Mouse (Mus musculus): ENCODE data around the gene Krtap2-4. TPM values are rescaled to one million over a fixed set of nuclear protein-coding genes. Genes with fewer than 3 reads are reported as not detected.
"Not testable (repeated sequence)": the region's sequence is repeated elsewhere in the genome, so short reads cannot be mapped to it uniquely, and the experiment has no call there.

Krtap2-4 gene
- polyA plus RNA-seq (2014; fragmentation: Nextera tagmentation; extraction: Ambion mirVana), result not detected in 2 replicates

- no peaks in the 10 kb centered on the region for H3K9me3 ChIP-seq (ENCODE audit: control insufficient read depth, low read length)
- no peaks in the 10 kb centered on the region for H3K4me1 ChIP-seq (ENCODE audit: control insufficient read depth, insufficient read depth, low read length)
- no peak within 1 kb of the TSS for H3K4me2 ChIP-seq (ENCODE audit: low read depth, severe bottlenecking)
- H3K27ac ChIP-seq (replicated peaks; ENCODE audit: low read depth, low read length), result no peak within 1 kb of the TSS
- ATAC-seq (ENCODE audit: insufficient number of reproducible peaks, low FRiP score, low TSS enrichment, low read depth) (no peak), DNase-seq (ENCODE audit: low spot score) (no peak)
- no peaks in the 10 kb centered on the region for H3K27me3 ChIP-seq (ENCODE audit: control insufficient read depth, insufficient read depth, low read length)
- no peak within 1 kb of the TSS for H3K9ac ChIP-seq (ENCODE audit: low read length)
- no peaks in the 10 kb centered on the region for H3K36me3 ChIP-seq (ENCODE audit: control insufficient read depth, insufficient read depth, low read length)
- no peak within 1 kb of the TSS for H3K4me3 ChIP-seq (ENCODE audit: low read depth, low read length)
- WGBS, result 81% methylated on average over 3 of the region's 3 CpGs
Observed at GRCm38 (mm10) chr11:99614796-99615363, at the start of gene Krtap2-4. Gene Krtap2-4 (minus strand): TSS chr11:99614846.

GRCm38 (mm10) chr11:99662802-99663201 is 48.2 kb upstream of the Krtap2-4 start:
- Histone ChIP-seq H3K9ac (ENCODE audit: low read length) (no peak overlapping the region), H3K4me1 (ENCODE audit: control insufficient read depth, insufficient read depth, low read length) (no peaks in the 10 kb centered on the region), H3K4me2 (ENCODE audit: low read depth, severe bottlenecking) (no peak overlapping the region), H3K9me3 (ENCODE audit: control insufficient read depth, low read length) (no peaks in the 10 kb centered on the region), H3K27me3 (ENCODE audit: control insufficient read depth, insufficient read depth, low read length) (no peaks in the 10 kb centered on the region), H3K36me3 (ENCODE audit: control insufficient read depth, insufficient read depth, low read length) (no peaks in the 10 kb centered on the region), H3K27ac (replicated peaks; ENCODE audit: low read depth, low read length) (no peak overlapping the region), H3K4me3 (ENCODE audit: low read depth, low read length) (no peak overlapping the region)
- 88% methylated on average over 10 of the region's 10 CpGs for WGBS
- no peak for ATAC-seq (ENCODE audit: insufficient number of reproducible peaks, low FRiP score, low TSS enrichment, low read depth)
- no peak for DNase-seq (ENCODE audit: low spot score)

- Histone ChIP-seq H3K4me2 (ENCODE audit: low read depth, severe bottlenecking) (no peak overlapping the region), H3K27me3 (ENCODE audit: control insufficient read depth, insufficient read depth, low read length) (no peaks in the 10 kb centered on the region), H3K4me1 (ENCODE audit: control insufficient read depth, insufficient read depth, low read length) (no peaks in the 10 kb centered on the region), H3K36me3 (ENCODE audit: control insufficient read depth, insufficient read depth, low read length) (no peaks in the 10 kb centered on the region), H3K9me3 (ENCODE audit: control insufficient read depth, low read length) (no peaks in the 10 kb centered on the region), H3K4me3 (ENCODE audit: low read depth, low read length) (no peak overlapping the region), H3K27ac (replicated peaks; ENCODE audit: low read depth, low read length) (no peak overlapping the region), H3K9ac (ENCODE audit: low read length) (no peak overlapping the region)
- ATAC-seq (ENCODE audit: insufficient number of reproducible peaks, low FRiP score, low TSS enrichment, low read depth) (no peak), DNase-seq (ENCODE audit: low spot score) (no peak)
- WGBS, result 89% methylated on average over 4 of the region's 4 CpGs
Observed at GRCm38 (mm10) chr11:99659256-99659655, 44.6 kb upstream of the Krtap2-4 start.

GRCm38 (mm10) chr11:99658467-99659010 is 43.9 kb upstream of the Krtap2-4 start, which contains the start of gene Gm11563:
Gene Gm11563 (minus strand): TSS chr11:99658960.
- WGBS, result 62% methylated on average over 10 of the region's 10 CpGs
- H3K4me2 ChIP-seq (ENCODE audit: low read depth, severe bottlenecking); H3K27me3 ChIP-seq (ENCODE audit: control insufficient read depth, insufficient read depth, low read length); H3K9ac ChIP-seq (ENCODE audit: low read length); ATAC-seq (ENCODE audit: insufficient number of reproducible peaks, low FRiP score, low TSS enrichment, low read depth); H3K36me3 ChIP-seq (ENCODE audit: control insufficient read depth, insufficient read depth, low read length); H3K27ac ChIP-seq (replicated peaks; ENCODE audit: low read depth, low read length); H3K4me3 ChIP-seq (ENCODE audit: low read depth, low read length); H3K4me1 ChIP-seq (ENCODE audit: control insufficient read depth, insufficient read depth, low read length); DNase-seq (ENCODE audit: low spot score); H3K9me3 ChIP-seq (ENCODE audit: control insufficient read depth, low read length): not testable (repeated sequence)

GRCm38 (mm10) chr11:99657051-99657450 is 42.4 kb upstream of the Krtap2-4 start:
- H3K27ac ChIP-seq (replicated peaks; ENCODE audit: low read depth, low read length), result no peak overlapping the region
- no peak overlapping the region for H3K9ac ChIP-seq (ENCODE audit: low read length)
- 50% methylated on average over 5 of the region's 5 CpGs for WGBS
- DNase-seq (ENCODE audit: low spot score) (no peak), ATAC-seq (ENCODE audit: insufficient number of reproducible peaks, low FRiP score, low TSS enrichment, low read depth) (no peak)
- H3K27me3 ChIP-seq (ENCODE audit: control insufficient read depth, insufficient read depth, low read length), result no peaks in the 10 kb centered on the region
- H3K36me3 ChIP-seq (ENCODE audit: control insufficient read depth, insufficient read depth, low read length), result no peaks in the 10 kb centered on the region
- no peaks in the 10 kb centered on the region for H3K4me1 ChIP-seq (ENCODE audit: control insufficient read depth, insufficient read depth, low read length)
- no peaks in the 10 kb centered on the region for H3K9me3 ChIP-seq (ENCODE audit: control insufficient read depth, low read length)
- H3K4me3 ChIP-seq (ENCODE audit: low read depth, low read length), result no peak overlapping the region
- H3K4me2 ChIP-seq (ENCODE audit: low read depth, severe bottlenecking), result no peak overlapping the region

GRCm38 (mm10) chr11:99650136-99650535 is 35.5 kb upstream of the Krtap2-4 start, which contains the start of gene Gm11555:
Gene Gm11555 (minus strand): TSS chr11:99650236.
- no peak for ATAC-seq (ENCODE audit: insufficient number of reproducible peaks, low FRiP score, low TSS enrichment, low read depth)
- Histone ChIP-seq H3K4me1 (ENCODE audit: control insufficient read depth, insufficient read depth, low read length) (no peaks in the 10 kb centered on the region), H3K36me3 (ENCODE audit: control insufficient read depth, insufficient read depth, low read length) (no peaks in the 10 kb centered on the region), H3K4me3 (ENCODE audit: low read depth, low read length) (no peak within 1 kb of the TSS), H3K9me3 (ENCODE audit: control insufficient read depth, low read length) (no peaks in the 10 kb centered on the region), H3K27me3 (ENCODE audit: control insufficient read depth, insufficient read depth, low read length) (no peaks in the 10 kb centered on the region), H3K4me2 (ENCODE audit: low read depth, severe bottlenecking) (no peak within 1 kb of the TSS), H3K27ac (replicated peaks; ENCODE audit: low read depth, low read length) (no peak within 1 kb of the TSS), H3K9ac (ENCODE audit: low read length) (no peak within 1 kb of the TSS)
- DNase-seq (ENCODE audit: low spot score), result no peak
- WGBS, result 83% methylated on average over 2 of the region's 2 CpGs

- Histone ChIP-seq H3K36me3 (ENCODE audit: control insufficient read depth, insufficient read depth, low read length) (no peaks in the 10 kb centered on the region), H3K4me1 (ENCODE audit: control insufficient read depth, insufficient read depth, low read length) (no peaks in the 10 kb centered on the region), H3K9ac (ENCODE audit: low read length) (no peak overlapping the region), H3K4me3 (ENCODE audit: low read depth, low read length) (no peak overlapping the region), H3K9me3 (ENCODE audit: control insufficient read depth, low read length) (no peaks in the 10 kb centered on the region), H3K4me2 (ENCODE audit: low read depth, severe bottlenecking) (no peak overlapping the region), H3K27ac (replicated peaks; ENCODE audit: low read depth, low read length) (no peak overlapping the region), H3K27me3 (ENCODE audit: control insufficient read depth, insufficient read depth, low read length) (no peaks in the 10 kb centered on the region)
- WGBS, result 83% methylated on average over 15 of the region's 15 CpGs
- DNase-seq (ENCODE audit: low spot score) (no peak), ATAC-seq (ENCODE audit: insufficient number of reproducible peaks, low FRiP score, low TSS enrichment, low read depth) (no peak)
Observed at GRCm38 (mm10) chr11:99646444-99646843, 31.8 kb upstream of the Krtap2-4 start.

GRCm38 (mm10) chr11:99644351-99644750 is 29.7 kb upstream of the Krtap2-4 start:
- DNase-seq (ENCODE audit: low spot score), result no peak
- no peak for ATAC-seq (ENCODE audit: insufficient number of reproducible peaks, low FRiP score, low TSS enrichment, low read depth)
- Histone ChIP-seq H3K36me3 (ENCODE audit: control insufficient read depth, insufficient read depth, low read length) (no peaks in the 10 kb centered on the region), H3K4me3 (ENCODE audit: low read depth, low read length) (no peak overlapping the region), H3K4me2 (ENCODE audit: low read depth, severe bottlenecking) (no peak overlapping the region), H3K4me1 (ENCODE audit: control insufficient read depth, insufficient read depth, low read length) (no peaks in the 10 kb centered on the region), H3K27me3 (ENCODE audit: control insufficient read depth, insufficient read depth, low read length) (no peaks in the 10 kb centered on the region), H3K27ac (replicated peaks; ENCODE audit: low read depth, low read length) (no peak overlapping the region), H3K9ac (ENCODE audit: low read length) (no peak overlapping the region), H3K9me3 (ENCODE audit: control insufficient read depth, low read length) (no peaks in the 10 kb centered on the region)
- 74% methylated on average over 3 of the region's 3 CpGs for WGBS
